Mouse (Mus musculus) bone marrow macrophage, adult 2 months (primary cell): Measurements from ENCODE around the gene Jmjd1c. TPM values are rescaled to one million over a fixed set of nuclear protein-coding genes. Genes with fewer than 3 reads are reported as not detected.
"Not testable (repeated sequence)": the region's sequence is repeated elsewhere in the genome, so short reads cannot be mapped to it uniquely, and the experiment has no call there.

ENCODE experiments used
- H3K27ac ChIP-seq: 2 replicates; pipeline ENCODE4 v1.5.1; 2012; ENCODE audit warnings: low read depth, low read length; ENCODE audit not compliant: insufficient read depth
- H3K4me1 ChIP-seq: 2 replicates; pipeline ENCODE4 v1.6.1; 2012; ENCODE audit warnings: low read length; ENCODE audit not compliant: control insufficient read depth, insufficient read depth
- H3K4me3 ChIP-seq: 2 replicates; pipeline ENCODE4 v1.5.1; 2012; ENCODE audit warnings: mild to moderate bottlenecking, low read length, moderate library complexity; ENCODE audit not compliant: insufficient read depth
- CTCF ChIP-seq: IDR thresholded peaks from 2 replicates; pipeline ENCODE4 v1.5.1; 2012; ENCODE audit warnings: low read depth, mild to moderate bottlenecking, low read length, moderate library complexity
- POLR2A ChIP-seq: IDR thresholded peaks from 2 replicates; pipeline ENCODE4 v1.6.1; 2012; ENCODE audit warnings: mild to moderate bottlenecking, low read depth, low read length, borderline replicate concordance
- polyA plus RNA-seq: library from polyadenylated mRNA; stranded (reverse); fragments of >200 nt; gene quantifications from 2 replicates; pipeline ENCODE4 v1.2.4, GENCODE M21; 2012; ENCODE audit not compliant: missing spikeins, insufficient read depth, insufficient read length

The Jmjd1c gene
- polyA plus RNA-seq, 1 experiment, result 69.2 TPM

- Histone ChIP-seq H3K4me1 (peaks cover 48% of the 10 kb centered on the region), H3K4me3 (no peak overlapping the region)
Measured at GRCm38 (mm10) chr10:67111799-67112177, 15.9 kb downstream of the Jmjd1c start.

GRCm38 (mm10) chr10:67112967-67113366, 17.0 kb downstream of the Jmjd1c start:
- H3K4me3 ChIP-seq, result not testable (repeated sequence)
- H3K27ac ChIP-seq, result peak overlapping the region; percentile 100
- peaks cover 55% of the 10 kb centered on the region for H3K4me1 ChIP-seq

More at GRCm38 (mm10) chr10:67111799-67112177, 15.9 kb downstream of the Jmjd1c start:
- TF ChIP-seq CTCF (no peak), POLR2A (no peak)
- peak overlapping the region; percentile 14; the same call in 1 of the 2 replicates for H3K27ac ChIP-seq

GRCm38 (mm10) chr10:67113833-67114232, 17.9 kb downstream of the Jmjd1c start:
- TF ChIP-seq POLR2A (no peak), CTCF (no peak)

GRCm38 (mm10) chr10:67115115-67115514, 19.2 kb downstream of the Jmjd1c start:
- Histone ChIP-seq H3K27ac (peak overlapping the region; percentile 100), H3K4me1 (peaks cover 60% of the 10 kb centered on the region), H3K4me3 (peak overlapping the region; percentile 56)
- no peak for TF ChIP-seq CTCF
- no peak for TF ChIP-seq POLR2A

More at GRCm38 (mm10) chr10:67113833-67114232, 17.9 kb downstream of the Jmjd1c start:
- H3K27ac ChIP-seq, result peak overlapping the region; percentile 100
- H3K4me3 ChIP-seq, result peak overlapping the region; percentile 22; the same call in 1 of the 2 replicates
- H3K4me1 ChIP-seq, result peaks cover 57% of the 10 kb centered on the region

GRCm38 (mm10) chr10:67115666-67116091, 19.8 kb downstream of the Jmjd1c start:
- TF ChIP-seq POLR2A, result no peak
- no peak for TF ChIP-seq CTCF
- peak overlapping the region; percentile 19 for H3K4me3 ChIP-seq
- H3K4me1 ChIP-seq, result peaks cover 63% of the 10 kb centered on the region
- peak overlapping the region; percentile 100 for H3K27ac ChIP-seq

GRCm38 (mm10) chr10:67116251-67116650, 20.3 kb downstream of the Jmjd1c start:
- Histone ChIP-seq H3K4me3 (no peak overlapping the region), H3K27ac (peak overlapping the region; percentile 100), H3K4me1 (peaks cover 58% of the 10 kb centered on the region)
- TF ChIP-seq CTCF (no peak), POLR2A (no peak)

GRCm38 (mm10) chr10:67119291-67119690, 23.4 kb downstream of the Jmjd1c start:
- Histone ChIP-seq H3K27ac (no peak overlapping the region), H3K4me3 (no peak overlapping the region), H3K4me1 (peaks cover 50% of the 10 kb centered on the region)
- TF ChIP-seq CTCF, result no peak
- no peak for TF ChIP-seq POLR2A

GRCm38 (mm10) chr10:67120180-67120579, 24.3 kb downstream of the Jmjd1c start:
- Histone ChIP-seq H3K4me3 (no peak overlapping the region), H3K27ac (no peak overlapping the region), H3K4me1 (peaks cover 49% of the 10 kb centered on the region)
- TF ChIP-seq CTCF, result no peak
- TF ChIP-seq POLR2A, result no peak

GRCm38 (mm10) chr10:67120640-67121039, 24.7 kb downstream of the Jmjd1c start:
- peaks cover 51% of the 10 kb centered on the region for H3K4me1 ChIP-seq
- H3K27ac ChIP-seq, result no peak overlapping the region
- TF ChIP-seq CTCF (no peak), POLR2A (no peak)
- H3K4me3 ChIP-seq, result no peak overlapping the region

- Histone ChIP-seq H3K4me1 (peaks cover 35% of the 10 kb centered on the region), H3K27ac (peak overlapping the region; percentile 75)
- TF ChIP-seq POLR2A (no peak), CTCF (no peak)
Measured at GRCm38 (mm10) chr10:67123756-67124155, 27.8 kb downstream of the Jmjd1c start.

GRCm38 (mm10) chr10:67124156-67124555, 28.2 kb downstream of the Jmjd1c start:
- Histone ChIP-seq H3K4me1 (peaks cover 35% of the 10 kb centered on the region), H3K27ac (peak overlapping the region; percentile 75), H3K4me3 (peak overlapping the region; percentile 25)
- TF ChIP-seq CTCF (no peak), POLR2A (no peak)

More at GRCm38 (mm10) chr10:67123756-67124155, 27.8 kb downstream of the Jmjd1c start:
- H3K4me3 ChIP-seq, result peak overlapping the region; percentile 25
